Mouse (Mus musculus): ENCODE data around the gene Ddr2. TPM values are rescaled to one million over a fixed set of nuclear protein-coding genes. Genes with fewer than 3 reads are reported as not detected.

The Ddr2 gene
- 21.6 and 23.1 TPM in 2 replicates for polyA plus RNA-seq (2014; fragmentation: Nextera tagmentation; extraction: Ambion mirVana)

DNA sequence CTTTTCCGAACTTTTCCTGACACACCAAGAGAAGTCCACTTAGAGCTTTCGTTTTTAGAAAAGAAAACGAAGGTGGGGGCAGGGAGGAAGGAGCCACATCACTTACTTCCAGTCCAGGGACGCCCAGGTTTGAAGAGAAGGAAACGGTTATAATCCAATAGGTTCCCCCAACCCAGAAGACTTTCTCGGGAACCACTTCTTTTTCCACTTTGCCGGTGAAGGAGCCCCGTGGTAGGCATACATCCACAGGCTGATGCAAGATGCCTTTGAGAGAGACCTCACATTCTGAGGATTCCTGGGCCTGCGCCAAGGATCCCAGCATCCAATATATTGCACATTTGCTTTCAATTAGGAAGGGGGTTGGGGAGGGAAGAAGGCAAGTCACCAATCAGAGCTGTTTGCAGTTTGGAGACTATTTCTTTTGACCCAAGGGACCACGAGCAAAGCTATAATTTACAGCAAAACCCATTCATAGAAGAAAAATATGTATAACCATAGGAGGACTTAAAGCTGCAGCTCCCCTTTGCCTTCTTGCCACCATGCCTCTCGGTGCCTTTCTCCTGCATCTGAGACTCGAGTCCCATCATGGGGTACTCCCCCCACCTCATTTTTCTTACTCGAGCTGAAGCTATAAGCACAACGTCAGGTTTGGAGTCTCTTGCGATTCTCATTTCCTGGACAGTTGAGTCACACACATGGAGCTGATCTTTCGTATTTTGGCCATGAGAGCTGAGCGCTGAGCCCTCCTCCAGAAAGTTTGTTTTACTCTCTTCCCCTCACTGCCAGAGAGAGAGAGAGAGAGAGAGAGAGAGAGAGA is at the start of gene Ddr2:
Gene Ddr2 (minus strand): TSS at position 247 of the 817 bp plus-strand sequence.
- H3K9me3 ChIP-seq (ENCODE audit: control insufficient read depth, low read length) = no peaks in the 10 kb centered on the region
- no peak for DNase-seq (ENCODE audit: low spot score, missing footprints)
- ATAC-seq (ENCODE audit: low FRiP score) = no peak
- no peak within 1 kb of the TSS for H3K9ac ChIP-seq (ENCODE audit: low read length)
- no peak within 1 kb of the TSS for H3K27ac ChIP-seq (ENCODE audit: low read depth, low read length)
- H3K36me3 ChIP-seq (ENCODE audit: control insufficient read depth, insufficient read depth, low read length) = no peaks in the 10 kb centered on the region
- H3K4me1 ChIP-seq (ENCODE audit: control insufficient read depth, insufficient read depth, low read length) = no peaks in the 10 kb centered on the region
- no peaks in the 10 kb centered on the region for H3K27me3 ChIP-seq (ENCODE audit: control insufficient read depth, insufficient read depth, low read length)
- WGBS = 73% methylated on average over 17 of the region's 17 CpGs
- no peak within 1 kb of the TSS for H3K4me3 ChIP-seq (ENCODE audit: low read depth, low read length)
- no peak within 1 kb of the TSS for H3K4me2 ChIP-seq

DNA sequence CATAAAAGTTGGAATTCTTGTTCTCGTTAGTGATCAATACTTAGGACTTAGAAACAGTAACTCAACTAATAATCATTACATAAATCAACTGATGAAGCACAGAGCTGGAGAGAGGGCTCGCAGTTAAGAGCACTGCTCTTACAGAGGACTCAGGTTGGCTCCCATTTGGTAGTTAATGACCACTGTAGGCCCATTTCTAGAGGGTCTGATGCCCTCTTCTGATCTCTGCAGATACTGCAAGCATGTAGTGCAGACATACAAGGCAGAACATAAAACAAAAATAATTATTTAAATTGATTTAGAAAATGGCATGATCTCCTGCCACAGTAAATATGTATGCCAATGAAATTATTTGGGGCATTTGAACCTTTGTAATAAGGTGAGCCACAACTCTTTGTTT is 49.1 kb upstream of the Ddr2 start:
- H3K9ac ChIP-seq (ENCODE audit: low read length) = no peak overlapping the region
- no peak overlapping the region for H3K4me3 ChIP-seq (ENCODE audit: low read depth, low read length)
- 92% methylated on average over 2 of the region's 2 CpGs for WGBS
- no peaks in the 10 kb centered on the region for H3K27me3 ChIP-seq (ENCODE audit: control insufficient read depth, insufficient read depth, low read length)
- H3K9me3 ChIP-seq (ENCODE audit: control insufficient read depth, low read length) = no peaks in the 10 kb centered on the region
- H3K36me3 ChIP-seq (ENCODE audit: control insufficient read depth, insufficient read depth, low read length) = no peaks in the 10 kb centered on the region; the same call in 1 of the 2 replicates
- ATAC-seq (ENCODE audit: low FRiP score) (no peak), DNase-seq (ENCODE audit: low spot score, missing footprints) (no peak)
- no peak overlapping the region for H3K4me2 ChIP-seq
- no peaks in the 10 kb centered on the region for H3K4me1 ChIP-seq (ENCODE audit: control insufficient read depth, insufficient read depth, low read length)
- no peak overlapping the region for H3K27ac ChIP-seq (ENCODE audit: low read depth, low read length)

DNA sequence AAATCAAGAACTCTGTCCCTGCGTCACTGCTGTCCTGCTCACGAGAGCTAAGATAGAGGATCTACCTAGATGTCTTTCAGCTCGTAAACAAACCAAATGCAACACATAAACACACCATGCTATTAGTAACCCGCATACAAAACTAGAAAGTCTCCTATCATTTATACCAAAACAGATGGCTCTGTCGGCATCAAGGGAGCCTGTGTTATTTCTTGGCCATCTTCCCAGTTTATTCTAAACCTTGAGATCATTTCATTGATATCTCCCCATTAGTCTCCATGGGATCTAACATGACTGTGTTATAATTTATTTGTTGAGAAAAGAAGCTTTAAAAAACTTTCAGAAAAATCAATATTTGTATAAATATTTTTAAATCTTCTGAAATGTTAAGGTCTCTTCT is 45.2 kb upstream of the Ddr2 start:
- Histone ChIP-seq H3K9ac (ENCODE audit: low read length) (no peak overlapping the region), H3K36me3 (ENCODE audit: control insufficient read depth, insufficient read depth, low read length) (no peaks in the 10 kb centered on the region), H3K4me1 (ENCODE audit: control insufficient read depth, insufficient read depth, low read length) (no peaks in the 10 kb centered on the region), H3K9me3 (ENCODE audit: control insufficient read depth, low read length) (no peaks in the 10 kb centered on the region), H3K27me3 (ENCODE audit: control insufficient read depth, insufficient read depth, low read length) (no peaks in the 10 kb centered on the region), H3K4me2 (no peak overlapping the region), H3K4me3 (ENCODE audit: low read depth, low read length) (no peak overlapping the region), H3K27ac (ENCODE audit: low read depth, low read length) (no peak overlapping the region)
- 96% methylated on average over 5 of the region's 5 CpGs for WGBS
- ATAC-seq (ENCODE audit: low FRiP score) (no peak), DNase-seq (ENCODE audit: low spot score, missing footprints) (no peak)

DNA sequence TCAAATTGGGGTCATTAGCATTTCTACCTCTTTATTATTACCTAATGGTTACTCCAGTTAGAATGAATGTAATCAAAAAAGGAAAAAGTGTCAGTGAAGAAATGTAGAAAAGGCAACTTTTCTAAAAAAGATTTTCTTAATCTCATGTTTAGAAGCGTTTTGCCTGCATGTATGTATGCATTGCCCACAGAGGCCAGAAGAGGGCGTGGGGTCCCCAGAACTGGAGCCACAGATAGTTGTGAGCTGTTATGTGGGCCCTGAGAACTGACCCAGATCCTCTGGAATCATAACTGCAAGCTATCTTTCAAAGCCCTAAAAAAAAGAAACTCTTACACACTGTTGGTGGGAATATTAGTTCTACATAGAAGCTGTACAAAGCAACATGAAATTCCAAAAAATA is 44.7 kb upstream of the Ddr2 start:
- H3K4me3 ChIP-seq (ENCODE audit: low read depth, low read length) = no peak overlapping the region
- H3K27me3 ChIP-seq (ENCODE audit: control insufficient read depth, insufficient read depth, low read length) = no peaks in the 10 kb centered on the region
- H3K4me2 ChIP-seq = no peak overlapping the region
- H3K9ac ChIP-seq (ENCODE audit: low read length) = no peak overlapping the region
- no peaks in the 10 kb centered on the region; the same call in 1 of the 2 replicates for H3K36me3 ChIP-seq (ENCODE audit: control insufficient read depth, insufficient read depth, low read length)
- DNase-seq (ENCODE audit: low spot score, missing footprints) (peak; percentile 53), ATAC-seq (ENCODE audit: low FRiP score) (no peak)
- WGBS = 84% methylated on average over 2 of the region's 2 CpGs
- H3K9me3 ChIP-seq (ENCODE audit: control insufficient read depth, low read length) = no peaks in the 10 kb centered on the region
- no peaks in the 10 kb centered on the region for H3K4me1 ChIP-seq (ENCODE audit: control insufficient read depth, insufficient read depth, low read length)
- no peak overlapping the region for H3K27ac ChIP-seq (ENCODE audit: low read depth, low read length)

DNA sequence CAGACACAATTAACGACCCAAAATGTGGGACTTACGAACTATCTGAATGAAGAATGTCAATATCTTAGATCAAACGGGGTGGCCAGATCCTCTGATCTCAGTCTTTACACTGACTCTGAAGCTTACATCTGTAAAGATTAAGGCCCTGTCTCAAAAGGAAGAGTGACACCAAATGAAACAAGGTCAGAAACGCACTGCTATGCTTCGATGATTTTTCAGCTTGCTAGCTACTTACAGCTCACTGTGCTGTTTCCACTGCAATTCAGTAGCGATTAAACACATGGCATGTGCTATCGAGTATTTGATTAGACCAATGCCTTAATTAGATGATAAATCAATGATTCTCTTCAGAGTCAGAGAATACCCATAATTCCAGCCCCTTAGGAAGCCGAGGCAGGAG is 43.4 kb upstream of the Ddr2 start:
- Histone ChIP-seq H3K4me1 (ENCODE audit: control insufficient read depth, insufficient read depth, low read length) (no peaks in the 10 kb centered on the region), H3K9me3 (ENCODE audit: control insufficient read depth, low read length) (no peaks in the 10 kb centered on the region), H3K27ac (ENCODE audit: low read depth, low read length) (no peak overlapping the region), H3K4me3 (ENCODE audit: low read depth, low read length) (no peak overlapping the region), H3K36me3 (ENCODE audit: control insufficient read depth, insufficient read depth, low read length) (no peaks in the 10 kb centered on the region; the same call in 1 of the 2 replicates), H3K9ac (ENCODE audit: low read length) (no peak overlapping the region), H3K27me3 (ENCODE audit: control insufficient read depth, insufficient read depth, low read length) (no peaks in the 10 kb centered on the region), H3K4me2 (no peak overlapping the region)
- DNase-seq (ENCODE audit: low spot score, missing footprints) (peak; percentile 67), ATAC-seq (ENCODE audit: low FRiP score) (no peak)
- WGBS = 58% methylated on average over 8 of the region's 8 CpGs

DNA sequence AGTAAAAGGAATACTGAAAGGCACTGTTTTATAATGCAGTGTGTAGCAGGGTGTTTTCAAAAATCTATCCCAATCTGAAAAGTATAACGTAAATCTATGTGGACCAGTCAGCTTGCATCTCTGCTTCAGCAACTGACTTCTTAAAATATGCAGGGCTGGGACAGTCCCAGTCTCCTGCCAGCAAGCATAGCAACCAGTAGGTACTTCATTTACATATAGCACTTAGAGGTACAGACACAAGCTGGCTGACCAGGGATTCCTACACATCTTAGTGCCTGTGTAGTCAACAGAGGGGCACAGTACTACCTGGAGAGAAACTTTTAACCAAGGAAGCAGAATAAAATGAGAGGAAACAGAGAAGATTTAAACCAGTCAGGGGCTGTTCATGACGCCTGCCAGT is 42.0 kb upstream of the Ddr2 start:
- H3K36me3 ChIP-seq (ENCODE audit: control insufficient read depth, insufficient read depth, low read length) = no peaks in the 10 kb centered on the region; the same call in 1 of the 2 replicates
- no peak for DNase-seq (ENCODE audit: low spot score, missing footprints)
- H3K9me3 ChIP-seq (ENCODE audit: control insufficient read depth, low read length) = no peaks in the 10 kb centered on the region
- H3K4me3 ChIP-seq (ENCODE audit: low read depth, low read length) = no peak overlapping the region
- H3K4me1 ChIP-seq (ENCODE audit: control insufficient read depth, insufficient read depth, low read length) = no peaks in the 10 kb centered on the region
- H3K9ac ChIP-seq (ENCODE audit: low read length) = no peak overlapping the region
- 90% methylated on average over 2 of the region's 2 CpGs for WGBS
- no peak overlapping the region for H3K27ac ChIP-seq (ENCODE audit: low read depth, low read length)
- H3K4me2 ChIP-seq = no peak overlapping the region
- H3K27me3 ChIP-seq (ENCODE audit: control insufficient read depth, insufficient read depth, low read length) = no peaks in the 10 kb centered on the region
- ATAC-seq (ENCODE audit: low FRiP score) = no peak

DNA sequence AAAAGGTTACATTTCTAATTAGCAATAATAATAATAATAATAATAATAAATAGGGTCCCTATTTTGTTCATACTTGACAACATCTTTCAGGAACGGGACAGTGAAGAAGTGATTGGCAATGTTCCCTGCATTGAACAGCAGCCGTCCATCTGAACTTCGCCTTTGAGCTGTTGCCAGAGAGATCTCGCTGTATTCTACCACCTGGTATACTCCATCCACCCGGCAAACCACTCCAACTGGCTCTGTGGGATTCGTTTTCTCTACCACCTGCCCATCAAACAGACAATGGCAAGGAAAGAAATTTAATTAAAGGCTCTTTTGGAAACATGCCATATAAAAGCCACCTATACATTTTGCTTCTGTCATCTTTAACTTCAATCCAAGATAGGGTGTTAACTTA is 40.3 kb upstream of the Ddr2 start:
- Histone ChIP-seq H3K9me3 (ENCODE audit: control insufficient read depth, low read length) (no peaks in the 10 kb centered on the region), H3K4me3 (ENCODE audit: low read depth, low read length) (no peak overlapping the region), H3K27me3 (ENCODE audit: control insufficient read depth, insufficient read depth, low read length) (no peaks in the 10 kb centered on the region), H3K9ac (ENCODE audit: low read length) (no peak overlapping the region), H3K4me2 (no peak overlapping the region), H3K4me1 (ENCODE audit: control insufficient read depth, insufficient read depth, low read length) (no peaks in the 10 kb centered on the region), H3K27ac (ENCODE audit: low read depth, low read length) (no peak overlapping the region), H3K36me3 (ENCODE audit: control insufficient read depth, insufficient read depth, low read length) (no peaks in the 10 kb centered on the region; the same call in 1 of the 2 replicates)
- peak; percentile 64 for DNase-seq (ENCODE audit: low spot score, missing footprints)
- WGBS = 88% methylated on average over 6 of the region's 6 CpGs
- no peak for ATAC-seq (ENCODE audit: low FRiP score)

DNA sequence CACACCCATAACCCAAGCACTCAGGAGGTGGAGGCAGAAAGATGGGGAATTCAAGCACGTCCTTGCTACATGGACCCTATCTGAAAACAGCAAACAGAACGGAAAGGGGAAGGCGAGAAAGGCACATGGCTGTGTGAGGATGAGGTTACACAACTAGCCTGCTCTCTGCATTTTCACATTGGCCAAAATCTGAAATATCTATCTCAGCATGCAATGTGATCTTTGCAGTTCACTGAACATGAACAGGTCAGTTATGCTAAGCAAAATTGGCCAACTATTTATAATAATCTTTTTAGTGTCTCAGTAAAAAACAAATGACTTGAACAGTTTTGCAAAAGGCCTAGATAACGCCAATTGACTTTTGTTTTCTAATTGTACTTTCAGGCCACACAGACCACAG is 39.2 kb upstream of the Ddr2 start:
- DNase-seq (ENCODE audit: low spot score, missing footprints) (no peak), ATAC-seq (ENCODE audit: low FRiP score) (no peak)
- 90% methylated on average over 4 of the region's 4 CpGs for WGBS
- Histone ChIP-seq H3K9me3 (ENCODE audit: control insufficient read depth, low read length) (no peaks in the 10 kb centered on the region), H3K4me2 (no peak overlapping the region), H3K4me1 (ENCODE audit: control insufficient read depth, insufficient read depth, low read length) (no peaks in the 10 kb centered on the region), H3K9ac (ENCODE audit: low read length) (no peak overlapping the region), H3K36me3 (ENCODE audit: control insufficient read depth, insufficient read depth, low read length) (no peaks in the 10 kb centered on the region; the same call in 1 of the 2 replicates), H3K4me3 (ENCODE audit: low read depth, low read length) (no peak overlapping the region), H3K27me3 (ENCODE audit: control insufficient read depth, insufficient read depth, low read length) (no peaks in the 10 kb centered on the region), H3K27ac (ENCODE audit: low read depth, low read length) (no peak overlapping the region)

DNA sequence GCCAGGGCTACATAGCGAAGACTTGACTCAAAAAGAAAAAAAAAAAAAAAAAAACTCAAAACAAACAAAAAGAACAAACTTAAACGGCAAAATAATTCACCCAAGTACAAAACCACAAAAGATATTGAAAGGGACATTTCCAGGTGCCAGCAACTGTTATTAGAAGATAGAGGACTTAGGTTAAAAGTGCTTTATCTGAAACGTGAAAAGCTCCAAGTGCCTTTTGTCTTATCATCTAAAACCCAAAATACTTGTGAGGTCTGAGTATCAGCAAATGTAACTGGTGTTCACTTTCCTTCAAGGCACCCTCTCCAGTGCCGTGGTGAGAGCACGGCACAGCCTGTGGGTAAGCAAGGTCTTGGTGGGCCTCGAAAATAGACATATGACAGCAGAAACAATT is 38.0 kb upstream of the Ddr2 start:
- Histone ChIP-seq H3K9ac (ENCODE audit: low read length) (no peak overlapping the region), H3K4me2 (no peak overlapping the region), H3K27me3 (ENCODE audit: control insufficient read depth, insufficient read depth, low read length) (no peaks in the 10 kb centered on the region), H3K36me3 (ENCODE audit: control insufficient read depth, insufficient read depth, low read length) (no peaks in the 10 kb centered on the region; the same call in 1 of the 2 replicates), H3K27ac (ENCODE audit: low read depth, low read length) (no peak overlapping the region), H3K9me3 (ENCODE audit: control insufficient read depth, low read length) (no peaks in the 10 kb centered on the region), H3K4me3 (ENCODE audit: low read depth, low read length) (no peak overlapping the region), H3K4me1 (ENCODE audit: control insufficient read depth, insufficient read depth, low read length) (no peaks in the 10 kb centered on the region)
- DNase-seq (ENCODE audit: low spot score, missing footprints) (no peak), ATAC-seq (ENCODE audit: low FRiP score) (no peak)
- 84% methylated on average over 6 of the region's 6 CpGs for WGBS
